Mouse (Mus musculus) central nervous system, embryonic 11.5 days (tissue): ENCODE data around the gene Mterf1b. TPM values are rescaled to one million over a fixed set of nuclear protein-coding genes. Genes with fewer than 3 reads are reported as not detected.

ENCODE experiments used
- polyA plus RNA-seq: library from polyadenylated mRNA; depleted of rRNA; stranded (reverse); fragments of >200 nt; gene quantifications from 2 replicates; pipeline ENCODE4 v1.2.3, GENCODE M21; 2012; rRNA removed

The Mterf1b gene
- 3.8 and 4.6 TPM in 2 replicates for polyA plus RNA-seq

DNA sequence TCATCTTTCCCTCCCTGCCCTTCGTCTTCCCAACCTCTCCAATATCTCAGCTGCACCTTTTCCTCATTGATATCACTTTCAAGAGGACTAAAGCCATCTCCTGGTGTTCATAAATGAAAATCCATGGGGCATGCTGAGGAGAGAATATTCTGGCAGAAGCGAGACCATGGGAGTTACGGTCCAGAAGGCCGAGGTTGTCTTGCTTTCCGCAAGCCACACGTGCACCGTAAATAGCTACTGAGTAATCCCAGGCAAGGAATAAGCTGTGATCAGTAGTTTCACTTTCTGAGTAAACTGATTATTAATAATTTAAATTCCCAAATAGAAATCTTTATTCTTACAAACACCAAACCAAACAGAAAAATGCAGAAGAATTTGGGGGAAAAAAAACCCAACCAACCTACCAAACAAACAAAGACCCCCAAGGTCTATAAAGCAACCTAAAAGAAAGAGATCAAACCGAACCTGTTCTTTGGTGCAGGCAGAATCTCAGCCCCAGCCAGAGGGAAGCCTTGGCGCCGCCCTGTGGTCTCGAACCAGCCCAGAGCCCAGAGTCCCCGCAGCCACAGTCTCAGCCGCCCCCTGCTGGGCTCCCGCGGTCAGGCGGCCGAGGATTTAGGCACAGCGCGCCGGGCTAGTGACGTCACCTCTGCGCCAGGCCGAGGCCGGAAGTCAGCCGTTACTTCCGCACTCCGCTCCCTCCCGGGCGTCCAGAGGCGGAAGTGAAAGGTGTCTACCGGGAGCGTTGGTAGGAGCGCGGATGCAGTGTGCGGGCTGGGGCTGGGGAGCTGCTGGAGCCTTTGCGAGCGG is at the start of gene Mterf1b:
Gene Mterf1b, plus strand, starts transcription at position 697 of the 810 bp plus-strand sequence.

Other genes starting within 250 kb of the Mterf1b start
- gene Cyp51, start 87.6 kb upstream of the Mterf1b start, polyA plus RNA-seq: 87.5 and 88.0 TPM in 2 replicates